Mouse (Mus musculus): ENCODE results near the gene Rpl36. TPM values are rescaled to one million over a fixed set of nuclear protein-coding genes. Genes with fewer than 3 reads are reported as not detected.

Rpl36 gene
- total RNA-seq, 2 experiments from 2014 or later = 403 to 409 TPM

DNA sequence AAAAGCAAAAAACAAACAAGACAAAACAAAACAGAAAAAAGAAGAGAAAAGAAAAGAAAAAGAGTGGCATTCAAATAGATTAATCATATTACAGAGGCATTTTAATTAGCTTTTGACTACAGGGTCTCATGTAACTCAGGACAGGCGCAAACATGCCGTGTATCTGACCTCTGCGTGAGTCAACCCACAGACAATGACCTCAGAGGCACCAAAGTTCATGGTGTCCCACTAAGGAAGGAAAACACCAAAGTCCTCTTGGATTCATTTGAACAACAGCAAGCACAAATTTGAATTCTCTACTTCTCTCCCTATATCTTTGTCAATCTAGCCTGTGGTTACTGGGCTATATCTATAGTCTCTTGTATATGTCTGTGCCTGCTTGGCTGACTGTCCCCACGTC, 30.0 kb downstream of the Rpl36 start:
- DNase-seq (ENCODE audit: low spot score in 2 of 2) = no peak

DNA sequence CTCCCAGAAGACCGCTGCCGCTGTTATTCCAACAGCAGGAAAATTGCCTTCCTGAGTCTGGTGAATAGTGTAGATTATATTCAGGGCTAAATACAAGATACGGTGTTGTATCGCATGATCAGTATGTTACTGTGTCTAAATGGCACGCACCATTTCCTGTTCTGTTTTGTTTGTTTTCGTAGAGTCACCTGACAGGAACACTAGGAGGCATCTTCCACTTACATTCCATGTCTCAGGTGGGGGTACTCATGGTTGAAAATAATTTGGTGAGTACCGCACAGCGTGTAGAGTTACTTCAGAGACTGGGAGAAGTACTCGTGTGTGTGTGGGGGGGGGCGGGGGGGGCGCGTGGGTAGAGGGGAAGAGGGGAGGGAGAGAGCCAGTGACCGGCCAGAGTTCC, 34.3 kb downstream of the Rpl36 start:
- no peak for DNase-seq (ENCODE audit: low spot score in 2 of 2)

DNA sequence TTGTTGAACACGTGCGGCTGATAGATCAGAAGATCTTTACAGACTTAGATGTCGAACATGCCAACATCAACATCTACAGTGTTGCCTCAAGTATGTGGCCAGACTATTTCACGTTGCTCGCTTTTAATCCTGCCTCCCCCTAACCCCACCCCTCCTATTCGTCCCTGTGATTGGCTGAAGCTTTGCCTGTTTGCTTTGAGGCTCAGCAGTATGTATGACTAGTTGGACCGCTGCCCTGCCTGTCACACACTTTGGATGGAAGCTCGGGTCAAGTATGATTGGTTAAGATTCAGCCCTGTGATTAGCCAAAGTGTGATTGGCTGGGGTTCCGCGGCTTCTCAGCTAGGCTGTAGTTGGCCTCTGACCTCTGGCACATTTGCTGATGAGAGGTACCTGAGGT, 38.6 kb downstream of the Rpl36 start:
- no peak for DNase-seq (ENCODE audit: low spot score in 2 of 2)

DNA sequence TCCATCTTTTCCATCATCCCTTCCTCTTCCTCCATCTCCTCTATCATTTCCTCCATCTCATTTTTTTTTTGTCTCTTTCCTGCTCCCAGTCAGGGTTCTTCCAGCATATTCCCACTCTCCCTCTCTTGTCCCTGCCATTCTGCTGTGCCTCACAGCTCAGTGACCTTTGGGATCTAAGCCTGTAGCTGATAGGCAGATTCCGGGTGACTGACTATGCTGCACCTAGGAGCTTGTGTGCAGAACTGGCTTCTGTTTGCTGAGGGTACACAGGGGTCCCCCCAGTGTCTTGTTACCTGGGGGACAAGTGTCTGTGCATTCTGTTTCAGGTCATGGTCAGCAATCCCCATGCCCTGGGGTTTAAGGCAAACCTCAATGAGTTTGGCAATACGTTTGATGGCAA, 41.6 kb downstream of the Rpl36 start:
- no peak for DNase-seq (ENCODE audit: low spot score in 2 of 2)

DNA sequence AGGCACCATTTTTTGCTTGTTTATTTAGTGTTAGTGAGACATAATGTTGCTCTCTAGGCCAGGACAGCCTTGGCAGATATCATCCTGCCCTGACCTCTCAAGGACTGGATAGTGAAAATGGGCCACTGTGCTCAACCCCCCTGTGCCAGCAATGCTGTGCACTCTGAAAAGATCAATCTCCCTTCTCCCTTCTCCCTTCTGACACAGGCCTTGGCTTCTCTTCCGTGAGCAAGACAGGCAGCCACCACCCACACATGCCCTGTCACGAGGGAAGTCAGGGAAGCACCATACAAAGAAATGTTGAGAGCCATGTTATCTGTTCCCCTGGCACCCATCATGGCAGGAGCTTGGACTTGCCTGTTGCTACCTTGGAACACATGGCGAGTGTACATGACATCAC, 42.1 kb downstream of the Rpl36 start:
- DNase-seq (ENCODE audit: low spot score in 2 of 2) = no peak

DNA sequence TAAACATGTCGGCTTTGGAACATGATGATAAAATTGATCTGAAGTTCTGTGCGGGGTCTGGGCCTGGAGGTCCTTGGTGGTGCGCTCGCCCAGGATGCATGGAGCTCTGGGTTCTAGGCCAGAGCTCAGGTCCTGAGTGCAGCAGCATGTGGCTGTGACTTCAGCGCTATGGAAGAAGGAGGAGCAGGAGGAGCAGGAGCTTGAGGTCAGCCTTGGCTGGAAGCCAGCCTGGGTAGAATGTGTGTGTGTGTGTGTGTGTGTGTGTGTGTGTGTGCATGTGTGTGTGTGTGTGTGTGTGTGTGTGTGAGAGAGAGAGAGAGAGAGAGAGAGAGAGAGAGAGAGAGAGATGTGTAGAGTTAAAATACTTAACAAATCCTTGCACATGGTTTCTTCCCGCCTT, 43.0 kb downstream of the Rpl36 start:
- no peak for DNase-seq (ENCODE audit: low spot score in 2 of 2)

DNA sequence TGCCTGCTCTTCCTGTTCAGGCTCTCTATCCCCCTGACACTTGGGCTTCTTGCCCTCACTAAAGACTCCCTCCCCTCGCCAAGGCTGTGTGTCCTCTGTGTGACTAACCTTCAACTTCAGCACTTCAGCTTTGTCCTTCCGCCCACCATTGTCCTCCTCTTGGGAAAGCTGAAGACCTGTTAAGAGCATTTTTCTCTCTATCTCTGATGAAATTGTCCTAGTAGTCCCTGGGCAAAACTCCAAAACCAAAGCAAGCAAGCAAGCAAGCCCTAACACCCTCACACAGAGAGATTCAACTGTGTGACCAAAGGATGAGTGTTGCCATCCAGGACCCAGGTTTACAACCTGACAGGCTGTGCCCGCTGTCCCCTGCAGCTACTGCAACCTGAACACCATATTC, 50.4 kb downstream of the Rpl36 start:
- DNase-seq (ENCODE audit: low spot score in 2 of 2) = no peak

Other genes with a start within 250 kb of the Rpl36 start
- 100 to 1,000 TPM; 771 to 772 TPM for gene Ptprs, start 136.9 kb upstream of the Rpl36 start, total RNA-seq (2021)
- gene Znrf4, start 101.0 kb upstream of the Rpl36 start, total RNA-seq (2021) = not detected
- 1 to 10 TPM; 1.9 to 2.1 TPM for gene Gm20219, start 59.0 kb upstream of the Rpl36 start, total RNA-seq (2021)
- gene Safb2, start 28.8 kb upstream of the Rpl36 start, total RNA-seq (2021) = 100 to 1,000 TPM; 127 TPM
- gene Safb, start 28.6 kb upstream of the Rpl36 start, total RNA-seq (2021) = 100 to 1,000 TPM; 131 to 147 TPM
- 100 to 1,000 TPM; 151 to 160 TPM for gene 2410015M20Rik, start 3.6 kb upstream of the Rpl36 start, total RNA-seq (2021)
- gene Lonp1, start 13.5 kb downstream of the Rpl36 start, total RNA-seq (2021) = 10 to 100 TPM; 65.4 to 68.3 TPM
- gene Catsperd, start 14.7 kb downstream of the Rpl36 start, total RNA-seq (2021) = under 1 TPM; 0.48 to 0.86 TPM
- gene Ranbp3, start 59.9 kb downstream of the Rpl36 start, total RNA-seq (2021) = 10 to 100 TPM; 83.9 to 85.3 TPM
- 100 to 1,000 TPM; 220 to 270 TPM for gene Ndufa11, start 104.4 kb downstream of the Rpl36 start, total RNA-seq (2021)
- 10 to 100 TPM; 10.4 to 12.5 TPM for gene Vmac, start 104.6 kb downstream of the Rpl36 start, total RNA-seq (2021)
- gene Nrtn, start 144.1 kb downstream of the Rpl36 start, total RNA-seq (2021) = 1 to 10 TPM; 2.1 to 3.0 TPM
- gene Dus3l, start 151.3 kb downstream of the Rpl36 start, total RNA-seq (2021) = 10 to 100 TPM; 60.9 to 66.3 TPM
- gene Prr22, start 156.8 kb downstream of the Rpl36 start, total RNA-seq (2021) = under 1 TPM; 0.35 to 0.57 TPM
- gene Rfx2, start 217.6 kb downstream of the Rpl36 start, total RNA-seq (2021) = 1 to 10 TPM; 3.0 to 4.2 TPM

Data from layer of hippocampus, postnatal 14 days (tissue).